Mouse (Mus musculus) heart, postnatal 0 days (tissue): ENCODE results near the gene Gata2. TPM values are rescaled to one million over a fixed set of nuclear protein-coding genes. Genes with fewer than 3 reads are reported as not detected.

Experiments used
- ATAC-seq: fragments of 200-750 bp; cut with Nextera tagmentation; 2 replicates; pipeline ENCODE4 v1.8.0; 2017; ENCODE audit warnings: low read depth, moderate number of reproducible peaks, moderate library complexity; ENCODE audit not compliant: insufficient read depth
- DNase-seq: peaks from one replicate; pipeline ENCODE4 v3.0.0-alpha.2; 2016; ENCODE audit warnings: low spot score
- H3K27ac ChIP-seq: fragments of 300-500 bp; sonication (generic); 2 replicates; pipeline ENCODE4 v1.5.1; 2014; ENCODE audit warnings: low read depth, mild to moderate bottlenecking
- H3K27me3 ChIP-seq: fragments of 300-500 bp; sonication (generic); 2 replicates; pipeline ENCODE4 v1.6.1; 2014; ENCODE audit warnings: low read length, mixed read lengths; ENCODE audit not compliant: control insufficient read depth, insufficient read depth
- H3K36me3 ChIP-seq: fragments of 300-500 bp; sonication (generic); replicated peaks from 2 replicates; pipeline ENCODE4 v1.6.1; 2014; ENCODE audit warnings: low read length, mixed read lengths; ENCODE audit not compliant: control insufficient read depth, insufficient read depth
- H3K4me1 ChIP-seq: fragments of 300-500 bp; sonication (generic); 2 replicates; pipeline ENCODE4 v1.6.1; 2014; ENCODE audit warnings: antibody characterized with exemption; ENCODE audit not compliant: control insufficient read depth, insufficient read depth
- H3K4me2 ChIP-seq: fragments of 300-500 bp; sonication (generic); 2 replicates; pipeline ENCODE4 v1.6.1; 2014; ENCODE audit warnings: low read depth, mild to moderate bottlenecking, low read length, moderate library complexity
- H3K4me3 ChIP-seq: fragments of 300-500 bp; sonication (generic); 2 replicates; pipeline ENCODE4 v1.5.1; 2014; ENCODE audit warnings: low read depth, low read length
- H3K9ac ChIP-seq: fragments of 300-500 bp; sonication (generic); replicated peaks from 2 replicates; pipeline ENCODE4 v1.6.1; 2014; ENCODE audit warnings: low read depth, low read length, mixed read lengths
- H3K9me3 ChIP-seq: fragments of 300-500 bp; sonication (generic); replicated peaks from 2 replicates; pipeline ENCODE4 v1.6.1; 2016; ENCODE audit warnings: low read length; ENCODE audit not compliant: control insufficient read depth
- CTCF ChIP-seq: IDR thresholded peaks from 2 replicates; pipeline ENCODE4 v1.5.1; 2016; ENCODE audit warnings: antibody characterized with exemption, control low read depth, low read depth
- EP300 ChIP-seq: IDR thresholded peaks from 2 replicates; pipeline ENCODE4 v1.6.1; 2016; ENCODE audit warnings: antibody characterized with exemption, low read depth
- WGBS: fragments of 180-500 bp; shearing (Covaris S2); extraction: QIAGEN DNeasy Blood & Tissue Kit; methylation state at CpG from one replicate; pipeline ENCODE4 v1.1.7; 2014; 5-methylcytosine and 5-hydroxymethylcytosine counted together
- polyA plus RNA-seq: library from polyadenylated mRNA; unstranded; fragments of >200 nt; fragmentation: Nextera tagmentation; extraction: Ambion mirVana; gene quantifications from 2 replicates; pipeline ENCODE4 v1.2.1, GENCODE M21; 2015
- total RNA-seq: library from RNA; depleted of rRNA; stranded (reverse); fragments of >200 nt; gene quantifications from 2 replicates; pipeline ENCODE4 v1.2.3, GENCODE M21; 2014; ENCODE audit warnings: low replicate concordance

Gene Gata2
- total and polyA plus RNA-seq, 2 experiments from 2014 or later, result 16.0 to 17.7 TPM

DNA sequence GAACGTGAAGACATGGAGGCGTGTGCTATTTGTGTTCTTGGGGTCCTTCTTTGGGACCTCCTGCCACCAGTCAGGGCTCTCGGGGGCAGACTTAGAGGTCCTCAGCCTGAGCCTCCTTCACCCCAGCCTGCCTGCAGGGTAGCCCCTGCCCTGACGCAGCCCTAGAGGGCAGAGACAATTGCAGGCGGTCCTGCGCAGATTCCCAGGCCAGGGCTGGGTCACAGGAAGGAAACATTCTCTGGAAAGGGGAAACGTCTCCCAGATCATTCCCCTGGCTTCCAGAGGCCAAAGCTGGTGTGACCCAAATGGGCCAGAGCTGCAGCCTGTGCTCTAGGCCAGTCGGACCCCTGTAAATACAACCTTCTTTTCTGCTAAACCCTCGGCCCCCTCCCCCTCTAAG, 12.2 kb downstream of the Gata2 start:
- WGBS, result 33% methylated on average over 9 of the region's 9 CpGs
- no peak overlapping the region for H3K4me3 ChIP-seq
- ATAC-seq, result 0 out of 2 replicates have a peak, but pooled peaks have one; percentile 27
- H3K27me3 ChIP-seq, result peaks cover 62% of the 10 kb centered on the region
- DNase-seq, result no peak
- H3K4me2 ChIP-seq, result no peak overlapping the region
- no peak overlapping the region for H3K27ac ChIP-seq
- no peaks in the 10 kb centered on the region for H3K9me3 ChIP-seq
- no peaks in the 10 kb centered on the region for H3K4me1 ChIP-seq
- H3K9ac ChIP-seq, result no peak overlapping the region
- TF ChIP-seq CTCF, result no peak
- TF ChIP-seq EP300, result no peak
- H3K36me3 ChIP-seq, result no peaks in the 10 kb centered on the region

DNA sequence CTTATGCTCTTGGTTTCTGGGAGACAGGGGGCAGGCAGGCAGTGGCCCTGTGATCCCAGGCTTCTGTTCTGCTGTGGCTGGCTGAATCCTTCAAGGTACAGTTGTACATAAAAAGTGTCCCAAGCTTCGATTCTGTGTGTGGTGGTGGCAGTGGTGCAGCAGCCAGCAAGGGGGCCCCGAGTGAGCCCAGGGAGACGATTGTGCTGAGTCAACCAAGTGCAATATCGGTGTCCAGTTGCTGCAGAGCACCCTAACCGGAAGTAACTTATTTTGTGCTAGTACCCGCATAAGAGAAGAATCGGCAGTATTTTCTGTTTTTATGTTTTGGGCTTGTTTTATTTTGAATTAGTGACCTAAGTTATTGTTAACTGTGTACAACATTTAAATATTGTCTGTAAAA, 12.9 kb downstream of the Gata2 start:
- no peaks in the 10 kb centered on the region for H3K36me3 ChIP-seq
- H3K4me2 ChIP-seq, result no peak overlapping the region
- no peak overlapping the region for H3K9ac ChIP-seq
- TF ChIP-seq CTCF, result no peak
- TF ChIP-seq EP300, result no peak
- ATAC-seq (no peak), DNase-seq (no peak)
- WGBS, result 48% methylated on average over 7 of the region's 7 CpGs
- peaks cover 56% of the 10 kb centered on the region for H3K27me3 ChIP-seq
- no peaks in the 10 kb centered on the region for H3K4me1 ChIP-seq
- no peak overlapping the region for H3K27ac ChIP-seq
- no peaks in the 10 kb centered on the region for H3K9me3 ChIP-seq
- no peak overlapping the region for H3K4me3 ChIP-seq

DNA sequence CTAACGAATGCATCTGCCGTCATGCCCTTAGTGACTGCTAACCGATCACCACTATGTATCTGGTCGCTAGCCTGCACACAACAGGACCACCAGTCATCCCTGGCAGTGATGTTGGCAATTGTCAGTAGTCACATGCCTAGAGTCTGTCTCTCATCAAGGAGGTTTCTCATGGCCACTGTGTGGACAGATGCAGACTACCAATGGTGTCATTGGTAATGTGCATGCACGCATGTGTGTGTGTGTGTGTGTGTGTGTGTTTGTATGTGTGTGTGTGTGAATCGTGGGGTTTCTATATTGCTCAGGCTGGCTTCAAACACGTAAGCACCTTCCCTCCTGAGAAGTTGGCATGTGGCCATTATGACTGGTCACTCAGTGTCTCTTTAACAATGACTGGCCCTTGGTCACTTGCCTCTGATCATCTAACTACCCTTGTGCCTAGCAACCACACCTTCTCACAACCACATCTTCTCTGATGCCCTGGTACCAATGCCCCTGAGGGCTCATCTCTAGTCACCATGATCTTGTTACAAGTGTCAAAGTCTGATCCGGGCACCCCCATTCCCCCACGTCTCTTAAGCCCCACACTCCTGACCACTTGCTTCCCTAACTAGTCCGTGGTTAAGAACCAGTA, 13.8 kb downstream of the Gata2 start:
- no peak for ATAC-seq
- Histone ChIP-seq H3K9me3 (no peaks in the 10 kb centered on the region), H3K36me3 (no peaks in the 10 kb centered on the region), H3K4me1 (no peaks in the 10 kb centered on the region), H3K27ac (no peak overlapping the region), H3K4me2 (no peak overlapping the region), H3K9ac (no peak overlapping the region), H3K4me3 (no peak overlapping the region), H3K27me3 (peaks cover 47% of the 10 kb centered on the region)
- WGBS, result 82% methylated on average over 10 of the region's 10 CpGs
- TF ChIP-seq EP300 (no peak), CTCF (no peak)
- DNase-seq, result no peak

DNA sequence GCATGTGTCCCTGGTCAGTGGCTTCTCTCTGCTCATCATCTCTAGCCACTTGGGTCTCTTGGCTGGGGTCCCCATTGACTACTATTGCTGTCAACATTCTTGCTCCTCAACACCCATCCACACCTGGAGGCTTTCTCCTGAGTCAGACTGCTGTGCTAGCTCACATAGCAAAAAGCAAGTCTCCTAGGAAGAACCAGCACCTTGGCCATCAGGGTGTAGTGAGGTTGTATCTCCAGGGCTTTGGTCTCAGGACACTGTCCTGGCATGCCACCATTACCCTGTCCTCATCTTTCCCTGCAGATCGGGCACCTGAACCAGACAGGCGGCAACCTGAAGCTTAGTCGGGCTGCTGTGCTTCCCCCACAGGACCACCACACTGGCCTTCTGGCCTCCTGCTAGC, 14.6 kb downstream of the Gata2 start:
- 80% methylated on average over 3 of the region's 3 CpGs for WGBS
- Histone ChIP-seq H3K36me3 (no peaks in the 10 kb centered on the region), H3K9ac (no peak overlapping the region), H3K9me3 (no peaks in the 10 kb centered on the region), H3K4me1 (no peaks in the 10 kb centered on the region), H3K27me3 (peaks cover 40% of the 10 kb centered on the region), H3K27ac (no peak overlapping the region), H3K4me2 (no peak overlapping the region), H3K4me3 (no peak overlapping the region)
- ATAC-seq (no peak), DNase-seq (no peak)
- TF ChIP-seq CTCF, result no peak
- TF ChIP-seq EP300, result no peak

DNA sequence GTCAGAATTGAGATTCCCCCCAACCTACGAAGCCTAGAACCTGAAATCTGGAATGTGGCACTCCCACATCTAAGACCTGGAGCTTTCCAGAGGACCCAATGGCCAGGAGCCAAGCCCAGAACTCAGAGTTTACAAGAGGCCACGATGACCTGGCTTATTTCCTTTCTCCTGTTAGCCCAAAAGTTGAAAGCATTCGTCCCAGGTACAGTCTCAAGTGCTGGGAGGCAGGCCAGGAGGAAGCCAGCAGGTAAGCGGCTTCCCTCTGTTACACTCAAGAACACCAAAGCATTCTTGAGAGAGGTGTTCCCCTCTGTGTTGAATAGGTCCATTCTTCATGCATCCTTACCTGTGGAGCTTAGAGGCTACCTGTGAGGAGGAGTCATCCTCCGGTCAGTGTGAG, 15.8 kb downstream of the Gata2 start:
- H3K4me1 ChIP-seq, result no peaks in the 10 kb centered on the region
- H3K36me3 ChIP-seq, result no peaks in the 10 kb centered on the region
- no peak overlapping the region for H3K4me2 ChIP-seq
- no peak overlapping the region for H3K4me3 ChIP-seq
- H3K27ac ChIP-seq, result no peak overlapping the region
- no peaks in the 10 kb centered on the region for H3K9me3 ChIP-seq
- ATAC-seq (no peak), DNase-seq (no peak)
- no peak overlapping the region for H3K9ac ChIP-seq
- no peak for TF ChIP-seq EP300
- TF ChIP-seq CTCF, result no peak
- H3K27me3 ChIP-seq, result peaks cover 29% of the 10 kb centered on the region
- WGBS, result 81% methylated on average over 5 of the region's 5 CpGs

DNA sequence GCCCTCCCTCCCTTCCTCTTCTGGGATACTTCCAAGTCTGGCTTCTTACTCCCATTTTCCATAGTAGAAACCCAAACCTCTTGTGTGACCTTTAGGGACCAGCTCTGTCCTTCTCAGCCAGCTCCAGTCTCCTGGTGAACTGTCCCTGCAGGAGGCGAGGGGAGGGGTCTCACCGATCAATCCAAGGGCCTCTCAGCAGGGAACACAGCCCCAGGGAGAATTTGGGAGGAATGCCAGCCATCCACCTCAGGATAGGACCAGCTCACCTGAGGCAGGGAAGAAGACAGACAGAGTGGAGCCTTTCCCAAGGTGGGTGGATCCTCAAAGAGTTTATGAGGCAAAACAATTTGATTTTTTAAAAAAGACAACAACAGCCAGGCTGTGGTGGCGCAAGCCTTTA, 16.5 kb downstream of the Gata2 start:
- WGBS, result 76% methylated on average over 3 of the region's 3 CpGs
- TF ChIP-seq CTCF, result no peak
- no peak for TF ChIP-seq EP300
- Histone ChIP-seq H3K4me2 (no peak overlapping the region), H3K4me3 (no peak overlapping the region), H3K9ac (no peak overlapping the region), H3K9me3 (no peaks in the 10 kb centered on the region), H3K27ac (no peak overlapping the region), H3K4me1 (no peaks in the 10 kb centered on the region), H3K36me3 (no peaks in the 10 kb centered on the region), H3K27me3 (peaks cover 21% of the 10 kb centered on the region)
- no peak for DNase-seq
- no peak for ATAC-seq
